Mouse (Mus musculus): ENCODE data around the gene Pank4.

- TF ChIP-seq CTCF (IDR thresholded peaks at IDR 0.05; ENCODE audit: low read depth, low read length): no peak
- TF ChIP-seq POLR2A (IDR thresholded peaks at IDR 0.05; ENCODE audit: extremely low read depth, insufficient read depth, low read length): no peak
Measured at GRCm38 (mm10) chr4:155024170-155025010, 60.5 kb downstream of the Pank4 start.

All from liver, adult 2 months (tissue).